Mouse (Mus musculus) midbrain, embryonic 14.5 days (tissue): ENCODE measurements around the gene Nhej1. TPM values are rescaled to one million over a fixed set of nuclear protein-coding genes. Genes with fewer than 3 reads are reported as not detected.

Experiments
- ATAC-seq: fragments of 200-750 bp; cut with Nextera tagmentation; 2 replicates; pipeline ENCODE4 v1.8.0; 2017; ENCODE audit warnings: moderate number of reproducible peaks, moderate library complexity; ENCODE audit not compliant: low FRiP score, low TSS enrichment
- DNase-seq: peaks from one replicate; pipeline ENCODE4 v3.0.0-alpha.2; 2015
- H3K27ac ChIP-seq: fragments of 300-500 bp; sonication (generic); replicated peaks from 2 replicates; pipeline ENCODE4 v1.5.1; 2014; ENCODE audit warnings: mild to moderate bottlenecking, low read depth, low read length, moderate library complexity
- H3K27me3 ChIP-seq: fragments of 300-500 bp; sonication (generic); 2 replicates; pipeline ENCODE4 v1.6.1; 2014; ENCODE audit warnings: low read length, control low read depth, mixed read lengths; ENCODE audit not compliant: control insufficient read depth, insufficient read depth
- H3K36me3 ChIP-seq: fragments of 300-500 bp; sonication (generic); 2 replicates; pipeline ENCODE4 v1.6.1; 2014; ENCODE audit warnings: low read length, control low read depth; ENCODE audit not compliant: control insufficient read depth, insufficient read depth
- H3K4me1 ChIP-seq: fragments of 300-500 bp; sonication (generic); 2 replicates; pipeline ENCODE4 v1.6.1; 2014; ENCODE audit warnings: mild to moderate bottlenecking, antibody characterized with exemption, low read length, control low read depth; ENCODE audit not compliant: control insufficient read depth, insufficient read depth
- H3K4me2 ChIP-seq: fragments of 300-500 bp; sonication (generic); 2 replicates; pipeline ENCODE4 v1.6.1; 2014; ENCODE audit warnings: mild to moderate bottlenecking, low read length, moderate library complexity
- H3K4me3 ChIP-seq: fragments of 300-500 bp; sonication (generic); replicated peaks from 2 replicates; pipeline ENCODE4 v1.5.1; 2014; ENCODE audit warnings: low read depth, low read length
- H3K9ac ChIP-seq: fragments of 300-500 bp; sonication (generic); replicated peaks from 2 replicates; pipeline ENCODE4 v1.6.1; 2014; ENCODE audit warnings: mild to moderate bottlenecking, low read length, moderate library complexity
- H3K9me3 ChIP-seq: fragments of 300-500 bp; sonication (generic); 2 replicates; pipeline ENCODE4 v1.6.1; 2016; ENCODE audit warnings: low read length, control low read depth, mixed read lengths; ENCODE audit not compliant: control insufficient read depth
- WGBS: fragments of 180-500 bp; shearing (Covaris S2); extraction: QIAGEN DNeasy Blood & Tissue Kit; methylation state at CpG from one replicate; pipeline ENCODE4 v1.1.7; 2014; 5-methylcytosine and 5-hydroxymethylcytosine counted together
- polyA plus RNA-seq: library from polyadenylated mRNA; unstranded; fragments of >200 nt; fragmentation: Nextera tagmentation; extraction: Ambion mirVana; gene quantifications from 2 replicates; pipeline ENCODE4 v1.2.1, GENCODE M21; 2014

The Nhej1 gene
- polyA plus RNA-seq, 1 experiment from 2014 or later = 7.7 TPM

GRCm38 (mm10) chr1:75010203-75010602 lies 114.8 kb downstream of the Nhej1 start:
- no peak for ATAC-seq
- Histone ChIP-seq H3K27me3 (no peaks in the 10 kb centered on the region), H3K4me3 (no peak overlapping the region), H3K36me3 (no peaks in the 10 kb centered on the region), H3K9me3 (no peaks in the 10 kb centered on the region), H3K27ac (no peak overlapping the region), H3K4me1 (no peaks in the 10 kb centered on the region), H3K9ac (no peak overlapping the region), H3K4me2 (no peak overlapping the region)
- DNase-seq = no peak
- WGBS = 76% methylated on average over 2 of the region's 2 CpGs

GRCm38 (mm10) chr1:75006016-75006415 lies 119.0 kb downstream of the Nhej1 start:
- Histone ChIP-seq H3K4me1 (no peaks in the 10 kb centered on the region), H3K27me3 (no peaks in the 10 kb centered on the region), H3K4me2 (no peak overlapping the region), H3K9me3 (no peaks in the 10 kb centered on the region), H3K36me3 (no peaks in the 10 kb centered on the region), H3K27ac (no peak overlapping the region), H3K9ac (no peak overlapping the region), H3K4me3 (no peak overlapping the region)
- ATAC-seq (no peak), DNase-seq (no peak)
- WGBS = 76% methylated on average over 4 of the region's 4 CpGs

GRCm38 (mm10) chr1:75001183-75001582 lies 123.8 kb downstream of the Nhej1 start:
- Histone ChIP-seq H3K36me3 (no peaks in the 10 kb centered on the region), H3K9ac (no peak overlapping the region), H3K4me1 (no peaks in the 10 kb centered on the region), H3K27ac (no peak overlapping the region), H3K4me3 (no peak overlapping the region), H3K27me3 (no peaks in the 10 kb centered on the region), H3K9me3 (no peaks in the 10 kb centered on the region), H3K4me2 (no peak overlapping the region)
- ATAC-seq = no peak
- WGBS = 58% methylated on average over 6 of the region's 6 CpGs
- DNase-seq = peak; percentile 11

- Histone ChIP-seq H3K27me3 (no peaks in the 10 kb centered on the region), H3K27ac (no peak overlapping the region), H3K9me3 (no peaks in the 10 kb centered on the region), H3K4me1 (no peaks in the 10 kb centered on the region), H3K4me2 (no peak overlapping the region), H3K36me3 (no peaks in the 10 kb centered on the region), H3K4me3 (no peak overlapping the region), H3K9ac (no peak overlapping the region)
- DNase-seq = peak; percentile 54
- WGBS = 3% methylated on average over 1 of the region's 1 CpGs
- no peak for ATAC-seq
Observed at GRCm38 (mm10) chr1:75000496-75000895, 124.5 kb downstream of the Nhej1 start.

GRCm38 (mm10) chr1:74999173-74999572 lies 125.8 kb downstream of the Nhej1 start:
- no peaks in the 10 kb centered on the region for H3K9me3 ChIP-seq
- WGBS = 89% methylated on average over 5 of the region's 5 CpGs
- H3K4me1 ChIP-seq = no peaks in the 10 kb centered on the region
- no peak overlapping the region for H3K9ac ChIP-seq
- ATAC-seq (no peak), DNase-seq (no peak)
- no peaks in the 10 kb centered on the region for H3K36me3 ChIP-seq
- no peak overlapping the region for H3K27ac ChIP-seq
- no peak overlapping the region for H3K4me2 ChIP-seq
- no peak overlapping the region for H3K4me3 ChIP-seq
- no peaks in the 10 kb centered on the region for H3K27me3 ChIP-seq

GRCm38 (mm10) chr1:74997231-74997630 lies 127.8 kb downstream of the Nhej1 start:
- no peak overlapping the region for H3K9ac ChIP-seq
- H3K4me2 ChIP-seq = no peak overlapping the region
- WGBS = 82% methylated on average over 2 of the region's 2 CpGs
- no peak overlapping the region for H3K27ac ChIP-seq
- H3K27me3 ChIP-seq = no peaks in the 10 kb centered on the region
- H3K36me3 ChIP-seq = no peaks in the 10 kb centered on the region
- DNase-seq = no peak
- ATAC-seq = no peak
- H3K4me3 ChIP-seq = no peak overlapping the region
- no peaks in the 10 kb centered on the region for H3K4me1 ChIP-seq
- no peaks in the 10 kb centered on the region for H3K9me3 ChIP-seq

- no peaks in the 10 kb centered on the region for H3K9me3 ChIP-seq
- no peak overlapping the region for H3K4me2 ChIP-seq
- ATAC-seq (no peak), DNase-seq (no peak)
- WGBS = 82% methylated on average over 8 of the region's 8 CpGs
- H3K27ac ChIP-seq = no peak overlapping the region
- H3K4me3 ChIP-seq = no peak overlapping the region
- no peaks in the 10 kb centered on the region for H3K27me3 ChIP-seq
- no peak overlapping the region for H3K9ac ChIP-seq
- H3K36me3 ChIP-seq = no peaks in the 10 kb centered on the region
- H3K4me1 ChIP-seq = no peaks in the 10 kb centered on the region
Observed at GRCm38 (mm10) chr1:74977001-74977400, 148.0 kb downstream of the Nhej1 start.

GRCm38 (mm10) chr1:74975936-74976335 lies 149.1 kb downstream of the Nhej1 start:
- H3K4me3 ChIP-seq = no peak overlapping the region
- no peak for ATAC-seq
- no peak for DNase-seq
- no peaks in the 10 kb centered on the region for H3K4me1 ChIP-seq
- no peaks in the 10 kb centered on the region for H3K9me3 ChIP-seq
- no peak overlapping the region for H3K4me2 ChIP-seq
- no peak overlapping the region for H3K27ac ChIP-seq
- H3K27me3 ChIP-seq = no peaks in the 10 kb centered on the region
- H3K36me3 ChIP-seq = no peaks in the 10 kb centered on the region
- no peak overlapping the region for H3K9ac ChIP-seq
- 88% methylated on average over 1 of the region's 1 CpGs for WGBS

- Histone ChIP-seq H3K9me3 (no peaks in the 10 kb centered on the region), H3K4me2 (no peak overlapping the region), H3K27ac (no peak overlapping the region), H3K36me3 (no peaks in the 10 kb centered on the region), H3K4me3 (no peak overlapping the region), H3K9ac (no peak overlapping the region), H3K27me3 (no peaks in the 10 kb centered on the region), H3K4me1 (no peaks in the 10 kb centered on the region)
- 82% methylated on average over 6 of the region's 6 CpGs for WGBS
- DNase-seq (no peak), ATAC-seq (no peak)
Observed at GRCm38 (mm10) chr1:74973590-74973989, 151.4 kb downstream of the Nhej1 start.
